Mouse (Mus musculus): ENCODE data around the gene Uqcr11.

Gene Uqcr11

DNA sequence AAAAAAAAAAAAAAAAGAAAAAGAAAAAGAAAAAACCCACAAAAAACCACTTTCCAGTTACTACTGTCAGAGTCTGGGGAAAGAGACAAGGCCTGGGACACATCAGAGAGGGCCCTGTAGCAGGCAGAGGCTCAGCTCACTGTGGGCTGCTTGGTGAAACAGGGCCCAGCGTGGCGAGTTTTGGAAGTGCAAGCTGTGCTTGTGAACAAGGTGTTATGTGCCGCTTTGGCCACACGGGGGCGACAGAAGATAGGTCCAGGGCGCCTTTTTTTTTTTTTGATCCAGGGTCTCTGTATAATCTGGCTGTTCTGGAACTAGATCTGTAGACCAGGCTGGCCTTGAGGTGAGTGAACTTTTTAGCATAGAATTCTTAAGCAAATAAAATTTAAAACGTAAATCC is 30.5 kb downstream of the Uqcr11 start:
- peak; percentile 94 for DNase-seq (ENCODE audit: low read depth, low spot score)

DNA sequence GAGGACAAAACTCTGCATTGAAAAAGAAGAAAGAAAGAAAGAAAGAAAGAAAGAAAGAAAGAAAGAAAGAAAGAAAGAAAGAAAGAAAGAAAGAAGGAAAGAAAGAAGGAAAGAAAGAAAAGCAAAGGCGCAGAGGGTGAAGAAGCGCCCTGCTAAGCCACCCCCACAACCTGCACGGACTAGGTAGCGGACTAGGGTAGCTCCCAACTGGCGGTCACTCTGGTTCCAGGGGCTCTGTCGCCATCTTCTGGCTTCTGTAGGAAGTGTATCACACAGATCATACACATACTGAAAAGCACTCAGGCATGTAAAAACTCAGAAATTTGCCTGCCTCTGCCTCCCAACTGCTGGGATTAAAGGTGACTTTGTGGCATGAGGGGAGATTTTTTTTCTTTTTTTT is 32.6 kb downstream of the Uqcr11 start:
- peak; percentile 76 for DNase-seq (ENCODE audit: low read depth, low spot score)

- DNase-seq (ENCODE audit: low read depth, low spot score): no peak
Measured at GRCm38 (mm10) chr10:80372706-80373105, 33.9 kb downstream of the Uqcr11 start.

- DNase-seq (ENCODE audit: low read depth, low spot score): no peak
Measured at GRCm38 (mm10) chr10:80371983-80372382, 34.6 kb downstream of the Uqcr11 start.

DNA sequence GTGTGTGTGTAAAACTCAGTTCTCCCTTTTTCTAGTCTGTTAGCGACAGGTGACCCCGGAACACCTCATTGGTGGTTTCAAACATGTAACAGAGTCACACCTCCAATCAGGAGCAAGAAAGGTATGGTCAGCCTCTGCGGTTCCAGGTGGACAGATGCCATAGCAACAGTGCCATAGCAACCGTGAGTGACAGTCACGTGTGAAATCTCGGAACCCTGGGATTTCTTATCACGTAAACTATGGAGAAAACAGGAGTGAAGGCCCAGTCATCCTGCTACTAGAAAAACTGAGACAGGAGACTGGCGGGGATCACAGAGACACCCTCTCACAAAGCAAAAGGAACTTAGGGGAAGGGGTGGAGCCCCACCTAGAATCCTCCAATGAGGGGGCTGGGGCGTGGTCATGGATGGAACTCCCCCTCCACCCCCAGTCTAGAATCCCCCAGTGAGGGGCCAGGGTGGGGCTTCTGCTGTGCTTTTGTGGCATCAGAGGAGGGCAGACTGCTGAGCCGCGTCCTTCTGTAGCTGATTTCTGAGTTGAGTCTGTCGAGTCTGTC is 35.1 kb downstream of the Uqcr11 start:
- DNase-seq (ENCODE audit: low read depth, low spot score): no peak

GRCm38 (mm10) chr10:80369995-80370747 is 36.5 kb downstream of the Uqcr11 start:
- no peak for DNase-seq (ENCODE audit: low read depth, low spot score)

DNA sequence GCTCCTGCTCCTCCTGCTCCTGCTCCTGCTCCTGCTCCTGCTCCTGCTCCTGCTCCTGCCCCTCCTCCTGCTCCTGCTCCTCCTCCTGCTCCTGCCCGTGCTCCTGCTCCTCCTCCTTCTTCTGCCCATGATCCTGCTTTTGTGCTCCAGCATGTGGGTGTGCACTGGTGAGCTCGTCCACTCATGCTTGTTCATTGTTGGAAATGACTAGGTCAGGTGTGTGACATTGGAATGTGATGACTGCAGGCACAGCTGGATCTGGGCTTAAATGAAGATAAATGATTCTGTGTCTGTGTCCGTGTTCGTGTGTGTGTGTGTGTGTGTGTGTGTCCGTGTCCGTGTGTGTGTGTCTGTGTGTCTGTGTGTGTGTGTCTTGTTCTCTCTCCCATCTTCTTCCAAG is 38.2 kb downstream of the Uqcr11 start:
- no peak for DNase-seq (ENCODE audit: low read depth, low spot score)

GRCm38 (mm10) chr10:80367954-80368353 is 38.7 kb downstream of the Uqcr11 start:
- no peak for DNase-seq (ENCODE audit: low read depth, low spot score)

DNA sequence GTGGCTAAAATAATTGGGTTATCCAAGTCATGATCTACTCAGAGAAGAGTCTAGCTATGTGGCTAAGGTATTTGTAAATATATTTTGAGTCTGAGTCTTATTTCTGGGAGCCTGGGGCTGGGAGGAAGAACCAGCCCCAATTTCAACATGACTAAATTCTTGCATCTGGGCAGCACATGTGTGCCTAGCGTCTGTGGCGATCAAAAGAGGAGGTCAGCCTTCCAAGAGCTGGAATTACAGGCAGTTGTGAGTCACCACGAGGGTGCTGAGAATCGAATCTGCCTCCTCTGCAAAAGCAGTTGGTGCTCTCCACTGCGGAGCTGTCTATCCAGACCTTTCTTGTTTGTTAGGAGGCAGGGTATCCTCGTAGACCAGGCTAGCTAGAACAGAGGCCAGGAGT is 40.9 kb downstream of the Uqcr11 start:
- DNase-seq (ENCODE audit: low read depth, low spot score): no peak

GRCm38 (mm10) chr10:80363734-80364133 is 42.9 kb downstream of the Uqcr11 start:
- DNase-seq (ENCODE audit: low read depth, low spot score): no peak

GRCm38 (mm10) chr10:80357994-80358639 is 48.5 kb downstream of the Uqcr11 start:
- DNase-seq (ENCODE audit: low read depth, low spot score): no peak

- no peak for DNase-seq (ENCODE audit: low read depth, low spot score)
Measured at GRCm38 (mm10) chr10:80357336-80357735, 49.3 kb downstream of the Uqcr11 start.

DNA sequence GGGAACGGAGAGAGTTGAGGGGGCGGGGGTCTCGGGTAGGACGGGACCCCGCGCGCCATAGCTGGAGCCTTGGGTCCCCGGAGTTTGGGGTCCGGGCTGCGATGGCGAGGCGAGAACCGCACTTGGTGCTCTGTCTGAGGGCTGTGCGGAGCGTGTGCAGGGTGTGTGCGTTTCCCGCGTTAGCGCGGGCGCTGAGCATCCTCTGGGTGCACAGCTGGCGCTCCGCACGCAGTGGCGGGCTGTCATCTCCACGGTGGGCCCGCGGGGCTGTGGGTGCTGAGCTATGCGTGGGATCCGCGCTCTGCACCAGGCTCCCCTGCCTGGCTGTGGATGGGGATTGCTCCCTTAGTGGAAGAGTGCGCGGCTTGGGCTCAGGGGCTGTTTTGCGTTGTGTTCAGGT is 49.9 kb downstream of the Uqcr11 start:
- DNase-seq (ENCODE audit: low read depth, low spot score): no peak

- no peak for DNase-seq (ENCODE audit: low read depth, low spot score)
Measured at GRCm38 (mm10) chr10:80356001-80356682, 50.5 kb downstream of the Uqcr11 start, which contains the start of gene Plk5. Plk5 (plus strand) TSS chr10:80356459.

GRCm38 (mm10) chr10:80355431-80355830 is 51.2 kb downstream of the Uqcr11 start:
- DNase-seq (ENCODE audit: low read depth, low spot score): no peak
